Mouse (Mus musculus) neural tube, embryonic 14.5 days (tissue): ENCODE data around the gene Kcnc3. TPM values are rescaled to one million over a fixed set of nuclear protein-coding genes. Genes with fewer than 3 reads are reported as not detected.

ENCODE experiments used
- ATAC-seq: fragments of 200-750 bp; cut with Nextera tagmentation; 2 replicates; pipeline ENCODE4 v1.8.0; 2017; ENCODE audit warnings: low read depth, mild to moderate bottlenecking, moderate TSS enrichment, moderate library complexity
- H3K27ac ChIP-seq: fragments of 300-500 bp; sonication (generic); 2 replicates; pipeline ENCODE4 v1.5.1; 2014; ENCODE audit warnings: low read depth, mild to moderate bottlenecking, control low read depth, low read length, moderate library complexity, mixed read lengths
- H3K27me3 ChIP-seq: fragments of 300-500 bp; sonication (generic); 2 replicates; pipeline ENCODE4 v1.6.1; 2014; ENCODE audit warnings: low read length; ENCODE audit not compliant: control insufficient read depth, insufficient read depth
- H3K36me3 ChIP-seq: fragments of 300-500 bp; sonication (generic); 2 replicates; pipeline ENCODE4 v1.6.1; 2014; ENCODE audit warnings: low read length, mixed read lengths; ENCODE audit not compliant: control insufficient read depth, insufficient read depth
- H3K4me1 ChIP-seq: fragments of 300-500 bp; sonication (generic); 2 replicates; pipeline ENCODE4 v1.6.1; 2014; ENCODE audit warnings: low read length; ENCODE audit not compliant: control insufficient read depth, insufficient read depth
- H3K4me2 ChIP-seq: fragments of 300-500 bp; sonication (generic); 2 replicates; pipeline ENCODE4 v1.6.1; 2014; ENCODE audit warnings: mild to moderate bottlenecking, low read depth, low read length, control low read depth
- H3K4me3 ChIP-seq: fragments of 300-500 bp; sonication (generic); 2 replicates; pipeline ENCODE4 v1.5.1; 2014; ENCODE audit warnings: low read depth, low read length, control low read depth, mixed read lengths
- H3K9ac ChIP-seq: fragments of 300-500 bp; sonication (generic); replicated peaks from 2 replicates; pipeline ENCODE4 v1.6.1; 2014; ENCODE audit warnings: low read depth, mild to moderate bottlenecking, control low read depth, low read length, mixed read lengths
- H3K9me3 ChIP-seq: fragments of 300-500 bp; sonication (generic); 2 replicates; pipeline ENCODE4 v1.6.1; 2016; ENCODE audit warnings: low read length; ENCODE audit not compliant: control insufficient read depth
- WGBS: fragments of 180-500 bp; shearing (Covaris S2); extraction: QIAGEN DNeasy Blood & Tissue Kit; methylation state at CpG from one replicate; pipeline ENCODE4 v1.1.7; 2014; 5-methylcytosine and 5-hydroxymethylcytosine counted together
- polyA plus RNA-seq: library from polyadenylated mRNA; unstranded; fragments of >200 nt; fragmentation: Nextera tagmentation; extraction: Ambion mirVana; gene quantifications from 2 replicates; pipeline ENCODE4 v1.2.1, GENCODE M21; 2014

The Kcnc3 gene
- polyA plus RNA-seq, 1 experiment from 2014 or later = 8.9 TPM

DNA sequence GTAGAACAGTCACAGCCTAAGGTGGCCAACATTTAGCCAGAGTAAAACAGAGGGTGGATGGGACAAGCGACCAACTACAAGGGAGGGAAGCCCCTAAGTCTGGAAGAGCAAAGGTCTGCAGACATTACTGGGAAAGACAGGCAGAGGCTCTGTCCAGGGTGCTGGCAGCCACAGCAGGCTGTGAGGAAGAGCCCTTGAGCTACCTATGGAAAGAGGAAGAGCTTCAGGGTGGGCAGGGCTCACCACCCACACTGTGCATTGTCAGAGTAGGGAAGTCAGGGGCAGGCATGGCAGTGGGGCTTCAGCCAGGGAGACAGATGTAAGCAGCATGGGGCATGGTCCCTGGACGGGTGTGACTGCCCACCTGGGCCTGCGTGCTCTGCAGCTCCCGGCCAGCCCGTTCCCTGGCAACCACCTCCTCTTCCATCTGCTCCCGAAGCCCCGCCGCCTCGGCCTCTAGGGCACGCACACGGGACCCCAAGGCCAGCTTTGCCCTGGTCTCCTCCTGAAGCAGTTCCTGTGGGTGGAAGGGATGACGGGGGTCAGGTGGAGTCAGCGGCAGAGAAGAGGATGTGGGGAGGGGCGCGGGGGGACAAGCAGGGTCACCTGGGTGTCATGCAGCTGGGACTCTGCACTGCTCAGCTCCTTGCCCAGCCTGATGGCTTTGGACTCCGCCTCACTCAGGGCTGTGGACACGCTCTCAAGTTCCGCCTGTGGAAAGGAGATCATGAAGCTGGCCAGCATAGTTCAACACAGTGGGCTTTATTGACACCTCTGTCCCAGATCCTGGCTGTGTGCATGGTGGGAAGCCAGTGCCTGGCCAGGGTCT lies 33.5 kb downstream of the Kcnc3 start:
- H3K27ac ChIP-seq = no peak overlapping the region
- whole genome bisulfite sequencing = 36% methylated on average over 18 of the region's 18 CpGs
- no peaks in the 10 kb centered on the region; the same call in 1 of the 2 replicates for H3K9me3 ChIP-seq
- no peaks in the 10 kb centered on the region for H3K4me1 ChIP-seq
- no peak overlapping the region for H3K9ac ChIP-seq
- H3K36me3 ChIP-seq = no peaks in the 10 kb centered on the region
- no peaks in the 10 kb centered on the region for H3K27me3 ChIP-seq
- H3K4me2 ChIP-seq = no peak overlapping the region
- no peak overlapping the region for H3K4me3 ChIP-seq
- ATAC-seq = no peak; the same call in 1 of the 2 replicates

- no peak overlapping the region for H3K4me3 ChIP-seq
- H3K27me3 ChIP-seq = no peaks in the 10 kb centered on the region
- no peaks in the 10 kb centered on the region for H3K4me1 ChIP-seq
- no peaks in the 10 kb centered on the region; the same call in 1 of the 2 replicates for H3K9me3 ChIP-seq
- no peak for ATAC-seq
- 81% methylated on average over 3 of the region's 3 CpGs for WGBS
- no peak overlapping the region for H3K27ac ChIP-seq
- H3K9ac ChIP-seq = no peak overlapping the region
- no peak overlapping the region for H3K4me2 ChIP-seq
- H3K36me3 ChIP-seq = no peaks in the 10 kb centered on the region
These were observed 34.0 kb downstream of the Kcnc3 start for GRCm38 (mm10) chr7:44624543-44624826.

GRCm38 (mm10) chr7:44624828-44625227 lies 34.4 kb downstream of the Kcnc3 start:
- Histone ChIP-seq H3K4me3 (no peak overlapping the region), H3K9me3 (no peaks in the 10 kb centered on the region; the same call in 1 of the 2 replicates), H3K4me1 (no peaks in the 10 kb centered on the region), H3K36me3 (no peaks in the 10 kb centered on the region), H3K9ac (no peak overlapping the region), H3K27ac (no peak overlapping the region), H3K4me2 (no peak overlapping the region), H3K27me3 (no peaks in the 10 kb centered on the region)
- no peak for ATAC-seq
- WGBS = 59% methylated on average over 14 of the region's 14 CpGs

GRCm38 (mm10) chr7:44625241-44626067 lies 35.0 kb downstream of the Kcnc3 start:
- Histone ChIP-seq H3K27ac (no peak overlapping the region), H3K4me3 (no peak overlapping the region), H3K36me3 (no peaks in the 10 kb centered on the region), H3K4me1 (no peaks in the 10 kb centered on the region), H3K9me3 (no peaks in the 10 kb centered on the region; the same call in 1 of the 2 replicates), H3K4me2 (no peak overlapping the region), H3K27me3 (no peaks in the 10 kb centered on the region), H3K9ac (no peak overlapping the region)
- no peak for ATAC-seq
- 92% methylated on average over 13 of the region's 13 CpGs for WGBS

DNA sequence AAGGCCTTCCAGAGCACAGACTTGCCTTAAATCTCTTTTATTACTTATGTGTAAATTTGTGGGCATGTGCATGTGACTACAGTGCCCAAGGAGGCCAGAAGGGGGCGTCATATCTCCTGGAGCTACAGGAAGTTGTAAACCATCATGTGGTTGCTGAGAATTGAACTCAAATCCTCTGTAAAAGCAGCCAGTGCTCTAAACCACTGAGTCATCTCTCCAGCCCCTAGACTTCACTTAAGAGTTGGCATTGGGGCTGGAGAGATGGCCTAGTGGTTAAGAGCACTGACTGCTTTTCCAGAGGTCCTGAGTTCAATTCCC lies 35.6 kb downstream of the Kcnc3 start:
- Histone ChIP-seq H3K4me3 (no peak overlapping the region), H3K4me2 (no peak overlapping the region), H3K27me3 (no peaks in the 10 kb centered on the region), H3K4me1 (no peaks in the 10 kb centered on the region), H3K36me3 (no peaks in the 10 kb centered on the region), H3K9ac (no peak overlapping the region), H3K9me3 (no peaks in the 10 kb centered on the region; the same call in 1 of the 2 replicates), H3K27ac (no peak overlapping the region)
- WGBS = 73% methylated on average over 1 of the region's 1 CpGs
- no peak for ATAC-seq

DNA sequence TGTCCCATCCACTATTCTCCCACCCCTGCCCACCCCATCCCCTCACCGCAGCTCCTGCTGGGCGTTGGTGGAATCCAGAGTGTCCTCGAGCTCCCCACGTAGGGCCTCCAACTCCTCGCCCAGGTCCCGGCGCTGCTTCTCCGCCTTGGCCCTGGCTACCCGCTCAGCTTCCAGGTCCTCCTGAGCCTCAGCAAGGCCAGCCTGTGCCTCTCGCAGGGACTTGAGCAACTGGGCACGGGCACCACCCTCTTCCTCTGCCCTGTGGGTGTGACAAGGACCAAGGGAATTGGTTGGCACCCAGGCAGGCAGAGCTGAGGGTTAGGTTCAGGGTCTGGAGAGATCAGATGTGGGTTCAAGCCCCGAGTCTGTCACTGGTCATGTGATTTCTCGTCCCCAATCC lies 36.5 kb downstream of the Kcnc3 start:
- no peak for ATAC-seq
- H3K36me3 ChIP-seq = no peaks in the 10 kb centered on the region
- H3K9me3 ChIP-seq = no peaks in the 10 kb centered on the region; the same call in 1 of the 2 replicates
- WGBS = 87% methylated on average over 11 of the region's 13 CpGs
- no peaks in the 10 kb centered on the region for H3K4me1 ChIP-seq
- H3K27me3 ChIP-seq = no peaks in the 10 kb centered on the region
- H3K4me2 ChIP-seq = no peak overlapping the region
- H3K4me3 ChIP-seq = no peak overlapping the region
- no peak overlapping the region for H3K27ac ChIP-seq
- no peak overlapping the region for H3K9ac ChIP-seq

DNA sequence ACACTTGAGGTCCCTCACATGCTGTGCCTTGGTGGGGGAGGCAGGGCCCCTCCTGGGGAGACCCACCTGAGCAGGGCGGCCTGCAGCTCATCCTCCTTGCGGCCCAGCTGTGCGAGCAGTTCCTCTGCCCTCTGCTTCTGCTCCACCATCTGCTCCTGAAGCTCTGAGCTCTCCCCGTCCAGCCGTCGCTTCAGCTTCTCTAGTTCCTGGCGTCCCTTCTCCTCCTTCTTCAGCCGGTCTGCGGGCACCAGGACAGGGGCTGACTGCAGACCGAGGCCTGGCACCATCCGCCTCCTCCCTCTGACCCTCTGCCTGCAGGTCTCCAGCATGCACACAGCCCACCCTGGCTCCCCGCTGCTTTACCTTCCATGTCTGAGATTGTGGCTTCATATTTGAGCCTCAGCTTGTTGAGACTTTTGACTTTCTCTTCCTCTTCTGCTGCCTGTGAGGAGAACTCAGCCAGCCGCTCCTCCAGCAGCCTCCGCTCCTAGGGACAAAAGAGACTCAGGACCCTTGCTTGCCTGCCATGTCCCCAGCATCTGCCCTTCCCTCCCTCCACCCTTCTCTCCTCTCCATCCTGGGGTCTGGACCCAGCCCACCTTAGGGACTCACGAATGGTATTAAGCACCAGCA lies 38.1 kb downstream of the Kcnc3 start:
- Histone ChIP-seq H3K27me3 (no peaks in the 10 kb centered on the region), H3K4me2 (no peak overlapping the region), H3K4me3 (no peak overlapping the region), H3K4me1 (no peaks in the 10 kb centered on the region), H3K27ac (no peak overlapping the region), H3K36me3 (no peaks in the 10 kb centered on the region), H3K9ac (no peak overlapping the region), H3K9me3 (no peaks in the 10 kb centered on the region)
- 91% methylated on average over 15 of the region's 15 CpGs for WGBS
- no peak for ATAC-seq

DNA sequence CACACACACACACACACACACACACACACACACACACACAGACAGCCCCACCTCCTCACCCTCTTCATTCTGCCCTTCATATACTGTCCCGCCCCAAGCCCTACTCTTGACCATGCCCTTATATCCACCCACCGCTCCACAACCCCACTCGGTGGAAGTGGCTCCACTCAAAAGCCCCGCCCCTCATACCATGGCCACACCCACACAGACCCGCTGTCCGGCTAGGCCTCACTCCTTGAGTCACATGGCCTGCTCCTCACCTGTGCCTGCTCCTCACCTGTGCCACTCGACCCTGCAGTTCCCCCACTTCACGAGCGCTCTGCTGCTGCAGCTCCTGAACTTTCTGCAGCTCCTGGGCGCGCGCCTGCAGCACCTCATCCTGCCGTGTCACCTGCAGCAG lies 40.0 kb downstream of the Kcnc3 start:
- Histone ChIP-seq H3K4me2 (no peak overlapping the region), H3K27me3 (no peaks in the 10 kb centered on the region), H3K9me3 (no peaks in the 10 kb centered on the region), H3K27ac (no peak overlapping the region), H3K36me3 (no peaks in the 10 kb centered on the region), H3K4me1 (no peaks in the 10 kb centered on the region), H3K4me3 (no peak overlapping the region), H3K9ac (no peak overlapping the region)
- ATAC-seq = no peak
- whole genome bisulfite sequencing = 84% methylated on average over 13 of the region's 13 CpGs

DNA sequence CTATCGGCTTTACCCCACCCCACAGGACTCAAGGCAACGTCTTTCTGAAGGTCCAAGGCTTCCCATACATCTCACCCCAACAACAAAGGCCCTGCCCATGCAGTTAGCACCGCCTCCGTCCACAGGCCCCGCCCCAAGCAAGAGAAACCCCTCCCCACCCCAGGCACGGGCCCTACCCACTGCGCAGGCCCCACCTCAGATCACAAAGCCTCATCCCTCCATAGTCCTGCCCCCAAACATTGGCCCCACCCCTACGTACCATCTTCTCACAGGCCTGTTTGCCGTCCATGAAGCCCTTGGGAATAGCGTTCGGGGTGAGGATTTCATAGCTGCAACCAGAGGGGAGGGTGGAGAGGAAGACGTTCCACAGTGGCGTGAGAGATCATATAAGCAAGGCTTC lies 42.2 kb downstream of the Kcnc3 start:
- H3K9me3 ChIP-seq = no peaks in the 10 kb centered on the region
- H3K4me2 ChIP-seq = no peak overlapping the region
- no peak overlapping the region for H3K9ac ChIP-seq
- no peaks in the 10 kb centered on the region for H3K36me3 ChIP-seq
- H3K27ac ChIP-seq = no peak overlapping the region
- no peaks in the 10 kb centered on the region for H3K27me3 ChIP-seq
- 31% methylated on average over 13 of the region's 13 CpGs for WGBS
- no peak overlapping the region for H3K4me3 ChIP-seq
- ATAC-seq = no peak
- H3K4me1 ChIP-seq = no peaks in the 10 kb centered on the region
